Mouse (Mus musculus) ES-E14 (cell line): ENCODE results near the gene Dscam. TPM values are rescaled to one million over a fixed set of nuclear protein-coding genes. Genes with fewer than 3 reads are reported as not detected.
A peak's percentile ranks its signal among the peaks of the same experiment; 100 is the strongest.
"Not testable (repeated sequence)": the region's sequence is repeated elsewhere in the genome, so short reads cannot be mapped to it uniquely, and the experiment has no call there.

Experiments used
- DNase-seq: peaks from one replicate; pipeline ENCODE4 v3.0.0-alpha.2; 2013; ENCODE audit warnings: low read depth, low spot score
- H3K27ac ChIP-seq: 2 replicates; pipeline ENCODE4 v1.5.1; 2012; ENCODE audit warnings: low read depth, mild to moderate bottlenecking, low read length, moderate library complexity, mixed read lengths; ENCODE audit not compliant: poor library complexity, insufficient read depth, severe bottlenecking
- H3K36me3 ChIP-seq: 2 replicates; pipeline ENCODE4 v1.6.1; 2012; ENCODE audit warnings: mild to moderate bottlenecking, low read length, moderate library complexity, mixed read lengths; ENCODE audit not compliant: control insufficient read depth, poor library complexity, insufficient read depth, severe bottlenecking
- H3K4me1 ChIP-seq, 2 experiments: fragments of 150-350 bp in 1 of 2; sonication (generic) in 1 of 2; 2 replicates each; pipeline ENCODE4 v1.6.1; 2012; ENCODE audit warnings: low read length in 2 of 2, mild to moderate bottlenecking in 1 of 2, mixed read lengths in 1 of 2; ENCODE audit not compliant: control insufficient read depth in 2 of 2, insufficient read depth in 2 of 2, poor library complexity in 1 of 2
- H3K4me3 ChIP-seq, 2 experiments: fragments of 150-350 bp in 1 of 2; sonication (generic) in 1 of 2; 2 replicates each; pipeline ENCODE4 v1.5.1; 2012; ENCODE audit warnings: low read length in 2 of 2, low read depth in 1 of 2, mild to moderate bottlenecking in 1 of 2, mixed read lengths in 1 of 2; ENCODE audit not compliant: insufficient read depth in 1 of 2, poor library complexity in 1 of 2, severe bottlenecking in 1 of 2
- H3K9ac ChIP-seq: 2 replicates; pipeline ENCODE4 v1.6.1; 2012; ENCODE audit warnings: low read depth, mild to moderate bottlenecking, low read length, mixed read lengths; ENCODE audit not compliant: poor library complexity, insufficient read depth, severe bottlenecking
- H3K9me3 ChIP-seq: fragments of 150-350 bp; sonication (generic); 2 replicates; pipeline ENCODE4 v1.6.1; 2012; ENCODE audit warnings: low read depth, mild to moderate bottlenecking, low read length; ENCODE audit not compliant: control insufficient read depth, insufficient read depth
- CHD2 ChIP-seq: IDR thresholded peaks from 2 replicates; pipeline ENCODE4 v1.6.1; 2014; ENCODE audit warnings: mild to moderate bottlenecking, low read depth, low read length, inconsistent platforms
- HCFC1 ChIP-seq: IDR thresholded peaks from 2 replicates; pipeline ENCODE4 v1.6.1; 2012; ENCODE audit warnings: low read length, inconsistent platforms, borderline replicate concordance; ENCODE audit not compliant: insufficient read depth
- MAFK ChIP-seq: IDR thresholded peaks from 2 replicates; pipeline ENCODE4 v1.6.1; 2014; ENCODE audit warnings: mild to moderate bottlenecking, low read depth, low read length, inconsistent platforms; ENCODE audit not compliant: insufficient read depth
- ZC3H11A ChIP-seq: IDR thresholded peaks from 2 replicates; pipeline ENCODE4 v1.6.1; 2012; ENCODE audit warnings: low read depth, mild to moderate bottlenecking, inconsistent platforms, low read length, borderline replicate concordance
- ZNF384 ChIP-seq: IDR thresholded peaks from 2 replicates; pipeline ENCODE4 v1.6.1; 2012; ENCODE audit warnings: low read depth, low read length, inconsistent platforms
- in situ Hi-C, 2 experiments: fragments of 600-800 bp; cut with MboI; formaldehyde crosslinking; loops; one replicate each; pipeline ENCODE4 v1.15.1; 2025; ENCODE audit warnings: low sequenced_read_pairs in 2 of 2, inconsistent platforms in 1 of 2; ENCODE audit not compliant: unreplicated experiment in 2 of 2
- total RNA-seq: library from RNA; depleted of rRNA; stranded (reverse); fragments of 300-350 nt; gene quantifications from 2 replicates; pipeline ENCODE4 v1.2.3, GENCODE M21; 2012

Gene Dscam
- total RNA-seq, 1 experiment, result 0.04 TPM

DNA sequence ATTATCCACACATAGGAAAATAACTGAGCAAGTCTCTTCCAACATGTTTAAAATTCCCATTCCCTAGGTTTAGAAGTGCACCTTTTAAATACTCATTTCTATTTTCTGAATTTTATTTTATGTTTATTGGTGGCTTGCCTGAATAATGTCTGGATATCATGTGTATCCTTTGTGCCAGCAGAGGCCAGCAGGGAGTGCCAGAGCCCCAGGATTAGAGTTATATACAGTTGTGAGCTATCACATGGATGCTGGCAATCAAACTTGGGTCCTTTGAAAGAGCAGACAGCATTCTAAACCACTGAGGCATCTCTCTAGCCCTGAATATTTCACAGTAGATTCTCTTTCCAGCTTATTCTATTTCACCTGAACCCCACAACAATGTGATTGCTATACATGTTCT lies 271.2 kb downstream of the Dscam start:
- no peaks in the 10 kb centered on the region for H3K9me3 ChIP-seq
- H3K4me3 ChIP-seq, result no peak overlapping the region
- no peak overlapping the region for H3K27ac ChIP-seq
- TF ChIP-seq ZNF384 (no peak), HCFC1 (no peak), ZC3H11A (no peak), CHD2 (no peak), MAFK (no peak)
- in situ Hi-C loops, result no loop called here
- no peak for DNase-seq
- H3K4me1 ChIP-seq, result no peaks in the 10 kb centered on the region; a peak in 1 of 4 replicates
- H3K36me3 ChIP-seq, result no peaks in the 10 kb centered on the region
- no peak overlapping the region for H3K9ac ChIP-seq

DNA sequence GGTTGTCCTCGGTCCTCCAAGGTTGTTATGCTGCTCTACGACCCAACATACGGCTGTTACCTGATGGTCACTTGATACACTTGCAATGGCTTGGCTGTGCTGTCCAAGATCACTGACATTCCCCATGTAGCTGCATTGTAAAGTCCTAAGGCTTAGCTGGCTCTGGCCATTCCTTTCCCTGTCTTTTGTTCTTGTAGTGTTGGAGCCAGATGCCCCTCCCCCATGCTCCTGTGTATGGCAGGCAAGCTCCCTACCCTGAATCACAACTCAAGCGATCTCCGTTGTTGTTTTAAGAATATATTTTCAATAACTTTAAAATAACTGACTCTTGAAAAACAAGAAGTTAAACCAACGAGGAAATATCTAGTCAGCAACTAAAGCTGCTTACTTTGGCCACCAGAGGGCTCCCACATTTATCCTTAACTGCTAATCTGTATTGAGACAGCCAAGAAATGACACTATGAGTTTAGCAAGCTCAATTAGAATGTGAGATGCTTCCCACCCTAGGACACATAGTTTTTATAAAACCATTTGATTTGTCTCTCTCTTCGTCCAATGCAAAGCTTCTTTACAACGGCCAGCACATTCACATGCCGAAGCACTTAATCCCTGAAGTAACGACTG lies 273.9 kb downstream of the Dscam start:
- H3K4me1 ChIP-seq, result no peaks in the 10 kb centered on the region; a peak in 1 of 4 replicates
- no peak overlapping the region for H3K27ac ChIP-seq
- TF ChIP-seq MAFK (no peak), ZC3H11A (0 out of 2 replicates have a peak, but pooled peaks have one; percentile 2)
- no peak overlapping the region for H3K9ac ChIP-seq
- in situ Hi-C loops, result no loop called here
- no peaks in the 10 kb centered on the region for H3K36me3 ChIP-seq
- peak; percentile 27 for DNase-seq
- no peak overlapping the region for H3K4me3 ChIP-seq
- no peaks in the 10 kb centered on the region for H3K9me3 ChIP-seq

DNA sequence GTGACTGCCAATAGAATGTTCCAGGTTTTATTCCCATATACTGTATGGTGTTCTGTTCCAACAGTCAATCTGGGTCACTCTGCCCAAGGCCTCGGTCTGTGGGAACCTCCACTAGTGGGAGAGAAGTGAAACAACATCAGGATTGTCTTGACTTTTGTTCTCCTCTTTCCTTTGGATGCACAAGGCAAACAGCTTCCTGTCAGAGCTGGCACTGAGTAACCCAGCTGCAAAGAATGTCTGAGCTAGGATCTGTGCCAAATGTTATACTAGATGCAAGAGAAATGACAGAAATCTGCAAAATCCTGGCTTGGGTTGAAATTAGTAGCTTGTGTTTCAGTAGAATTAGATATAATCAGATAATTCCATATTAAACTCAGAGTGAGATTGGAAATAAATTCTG lies 282.5 kb downstream of the Dscam start:
- no peaks in the 10 kb centered on the region for H3K9me3 ChIP-seq
- H3K4me3 ChIP-seq, result no peak overlapping the region
- H3K36me3 ChIP-seq, result no peaks in the 10 kb centered on the region
- no peak overlapping the region for H3K9ac ChIP-seq
- no peak for TF ChIP-seq ZC3H11A
- no peak for TF ChIP-seq HCFC1
- TF ChIP-seq MAFK, result no peak
- no peak for TF ChIP-seq ZNF384
- no peak for TF ChIP-seq CHD2
- no peak overlapping the region for H3K27ac ChIP-seq
- no peaks in the 10 kb centered on the region for H3K4me1 ChIP-seq
- in situ Hi-C loops, result no loop called here
- DNase-seq, result no peak

DNA sequence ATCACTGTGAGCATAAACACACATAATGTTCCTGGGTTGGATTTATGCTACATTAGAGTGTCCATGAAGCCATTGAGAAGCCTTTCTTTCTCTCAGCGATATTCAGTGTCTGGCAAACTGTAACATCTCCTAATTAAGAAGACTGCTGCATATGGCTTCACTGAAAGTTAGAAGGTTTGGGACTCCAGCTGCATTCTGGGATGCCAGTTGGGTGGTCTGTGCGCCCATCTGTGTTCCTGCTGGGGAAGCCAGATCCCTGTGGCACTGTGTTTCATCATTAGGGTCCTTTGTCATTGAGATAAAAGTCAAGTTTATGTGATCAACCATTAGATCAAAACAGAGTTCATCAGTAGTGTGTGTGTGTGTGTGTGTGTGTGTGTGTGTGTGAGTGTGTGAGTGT lies 284.7 kb downstream of the Dscam start:
- Histone ChIP-seq H3K9ac (no peak overlapping the region), H3K36me3 (no peaks in the 10 kb centered on the region), H3K9me3 (no peaks in the 10 kb centered on the region), H3K4me3 (no peak overlapping the region), H3K4me1 (no peaks in the 10 kb centered on the region), H3K27ac (no peak overlapping the region)
- in situ Hi-C loops, result no loop called here
- DNase-seq, result no peak
- TF ChIP-seq ZC3H11A, result no peak
- TF ChIP-seq HCFC1, result no peak
- TF ChIP-seq MAFK, result no peak
- no peak for TF ChIP-seq ZNF384
- TF ChIP-seq CHD2, result no peak

DNA sequence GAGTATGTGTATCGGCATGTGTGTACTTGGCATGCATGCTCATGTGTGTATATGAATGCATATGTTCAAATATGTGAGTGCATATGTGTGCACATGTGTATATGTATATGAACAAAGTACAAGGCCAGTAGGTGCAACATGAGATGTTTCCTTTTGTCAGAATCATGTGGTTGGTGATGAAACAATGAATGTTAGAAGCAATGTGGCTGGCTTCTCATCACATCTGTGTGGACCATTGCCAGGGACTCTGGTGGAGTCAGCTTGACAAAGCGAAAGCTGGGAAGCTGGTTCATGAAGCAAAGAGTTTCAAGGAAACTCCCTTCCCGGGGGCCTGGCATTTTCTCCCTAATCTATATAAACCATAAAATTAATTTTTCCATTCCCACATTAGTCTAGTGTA lies 286.0 kb downstream of the Dscam start:
- in situ Hi-C loops, result not testable (repeated sequence)

More for the DNA sequence above, 286.0 kb downstream of the Dscam start:
- not testable (repeated sequence) for H3K9ac ChIP-seq, H3K4me3 ChIP-seq, H3K9me3 ChIP-seq, H3K36me3 ChIP-seq, DNase-seq, H3K27ac ChIP-seq, H3K4me1 ChIP-seq
